Mouse (Mus musculus) limb, embryonic 10.5 days (tissue): Measurements from ENCODE around the gene Pabpn1. TPM values are rescaled to one million over a fixed set of nuclear protein-coding genes. Genes with fewer than 3 reads are reported as not detected.

Source experiments
- DNase-seq: peaks from one replicate; pipeline ENCODE4 v3.0.0-alpha.2; 2017; ENCODE audit warnings: low spot score
- H3K27ac ChIP-seq: fragments of 300-500 bp; sonication (generic); 2 replicates; pipeline ENCODE4 v1.5.1; 2016; ENCODE audit warnings: mild to moderate bottlenecking
- H3K27me3 ChIP-seq: fragments of 300-500 bp; sonication (generic); 2 replicates; pipeline ENCODE4 v1.6.1; 2016; ENCODE audit warnings: low read depth, mild to moderate bottlenecking; ENCODE audit not compliant: poor library complexity, severe bottlenecking
- H3K36me3 ChIP-seq: fragments of 300-500 bp; sonication (generic); 2 replicates; pipeline ENCODE4 v1.6.1; 2016; ENCODE audit warnings: mild to moderate bottlenecking, moderate library complexity
- H3K4me1 ChIP-seq: fragments of 300-500 bp; sonication (generic); 2 replicates; pipeline ENCODE4 v1.6.1; 2016
- H3K4me3 ChIP-seq: fragments of 300-500 bp; sonication (generic); 2 replicates; pipeline ENCODE4 v1.5.1; 2016; ENCODE audit warnings: mild to moderate bottlenecking, moderate library complexity
- H3K9me3 ChIP-seq: fragments of 300-500 bp; sonication (generic); replicated peaks from 2 replicates; pipeline ENCODE4 v1.6.1; 2016; ENCODE audit warnings: mild to moderate bottlenecking
- WGBS: fragments of 180-500 bp; shearing (Covaris S2); methylation state at CpG from one replicate; pipeline ENCODE4 v1.1.7; 2016; 5-methylcytosine and 5-hydroxymethylcytosine counted together
- polyA plus RNA-seq: library from polyadenylated mRNA; unstranded; fragments of >200 nt; fragmentation: Nextera tagmentation; extraction: Ambion mirVana; gene quantifications from 2 replicates; pipeline ENCODE4 v1.2.1, GENCODE M21; 2016

Pabpn1 gene
- polyA plus RNA-seq, 1 experiment from 2014 or later, result 178 TPM

DNA sequence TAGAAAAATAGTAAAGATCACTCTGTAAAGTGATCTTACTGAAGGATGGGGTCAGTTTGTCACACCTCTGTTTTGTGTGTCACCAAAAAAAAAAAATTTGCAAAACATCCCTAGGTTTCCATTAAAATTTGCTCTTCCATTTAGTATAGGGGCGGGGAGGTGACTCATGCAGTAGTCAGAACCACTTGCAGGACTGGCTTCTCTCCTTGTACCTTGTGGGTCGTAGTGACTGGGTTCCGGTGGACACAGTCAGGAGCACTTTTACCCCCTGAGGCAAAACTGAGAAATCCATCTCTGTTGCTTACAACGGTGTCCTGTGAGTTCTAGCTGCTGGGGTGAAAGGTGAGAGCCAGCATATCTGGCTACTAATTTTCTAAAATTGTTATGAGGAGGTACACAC lies 11.3 kb downstream of the Pabpn1 start:
- no peak for DNase-seq
- no peak overlapping the region for H3K27ac ChIP-seq
- H3K9me3 ChIP-seq, result no peaks in the 10 kb centered on the region
- H3K4me1 ChIP-seq, result peaks cover under 1% of the 10 kb centered on the region; the same call in 1 of the 2 replicates
- H3K4me3 ChIP-seq, result no peak overlapping the region
- H3K36me3 ChIP-seq, result peaks cover 46% of the 10 kb centered on the region
- H3K27me3 ChIP-seq, result no peaks in the 10 kb centered on the region
- 90% methylated on average over 4 of the region's 4 CpGs for WGBS

GRCm38 (mm10) chr14:54908682-54909081 lies 16.4 kb downstream of the Pabpn1 start:
- Histone ChIP-seq H3K4me1 (peaks cover 25% of the 10 kb centered on the region), H3K27me3 (0 out of 2 replicates have a peak, but pooled peaks cover 5% of the 10 kb centered on the region), H3K36me3 (peaks cover 65% of the 10 kb centered on the region), H3K27ac (no peak overlapping the region), H3K9me3 (no peaks in the 10 kb centered on the region), H3K4me3 (no peak overlapping the region)
- no peak for DNase-seq
- 78% methylated on average over 7 of the region's 7 CpGs for WGBS

DNA sequence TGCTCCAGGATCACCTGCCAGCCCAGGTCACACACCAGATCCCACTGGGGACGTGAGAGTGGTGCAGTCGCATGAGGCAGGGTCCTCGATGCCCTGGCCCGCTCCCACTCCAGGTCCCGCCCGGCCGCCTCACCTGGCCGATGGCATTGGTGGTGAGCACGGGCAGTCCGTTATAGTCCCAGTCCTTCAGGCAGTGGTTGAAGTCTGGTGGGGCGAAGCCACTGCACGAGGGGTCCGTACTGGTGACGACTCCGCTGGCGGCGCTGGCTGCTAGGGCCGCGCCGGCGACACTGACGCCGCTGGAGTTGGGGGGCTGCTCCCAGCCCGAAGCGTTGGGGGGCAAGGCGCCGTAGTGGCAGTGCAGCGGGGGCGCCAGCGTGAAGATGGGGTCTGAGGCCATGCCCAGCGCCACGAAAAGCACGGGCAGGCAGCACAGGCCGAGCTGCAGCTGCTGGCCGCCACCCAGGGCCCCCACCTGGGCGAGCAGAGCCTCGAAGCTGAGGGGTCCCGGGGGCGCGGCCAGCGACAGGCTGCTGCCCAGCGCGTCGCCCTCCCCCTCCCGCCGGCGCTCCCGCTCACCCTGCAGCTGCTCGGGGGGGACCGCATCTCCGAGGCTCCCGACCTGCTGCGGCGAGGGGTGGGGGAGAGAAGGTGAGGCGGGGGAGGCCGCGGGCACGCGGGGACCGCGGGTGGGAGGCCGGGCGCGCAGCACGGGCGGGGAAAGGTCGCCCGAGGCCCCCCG lies 20.0 kb downstream of the Pabpn1 start:
- no peaks in the 10 kb centered on the region for H3K9me3 ChIP-seq
- H3K4me3 ChIP-seq, result peak overlapping the region; percentile 95
- H3K36me3 ChIP-seq, result peaks cover 61% of the 10 kb centered on the region
- H3K27me3 ChIP-seq, result 0 out of 2 replicates have a peak, but pooled peaks cover 5% of the 10 kb centered on the region
- WGBS, result 3% methylated on average over 67 of the region's 69 CpGs
- DNase-seq, result peak; percentile 63
- peak overlapping the region; percentile 95 for H3K27ac ChIP-seq
- H3K4me1 ChIP-seq, result peaks cover 26% of the 10 kb centered on the region

- Histone ChIP-seq H3K9me3 (no peaks in the 10 kb centered on the region), H3K4me3 (peak within 1 kb of the TSS; percentile 95), H3K36me3 (peaks cover 61% of the 10 kb centered on the region), H3K27ac (peak within 1 kb of the TSS; percentile 95), H3K4me1 (peaks cover 26% of the 10 kb centered on the region), H3K27me3 (0 out of 2 replicates have a peak, but pooled peaks cover 5% of the 10 kb centered on the region)
- WGBS, result under 1% methylated on average over 28 of the region's 28 CpGs
- peak; percentile 82 for DNase-seq
Measured at GRCm38 (mm10) chr14:54912886-54913285, 20.6 kb downstream of the Pabpn1 start, which contains the start of gene Slc22a17. Gene Slc22a17, minus strand, starts transcription at chr14:54913132.

DNA sequence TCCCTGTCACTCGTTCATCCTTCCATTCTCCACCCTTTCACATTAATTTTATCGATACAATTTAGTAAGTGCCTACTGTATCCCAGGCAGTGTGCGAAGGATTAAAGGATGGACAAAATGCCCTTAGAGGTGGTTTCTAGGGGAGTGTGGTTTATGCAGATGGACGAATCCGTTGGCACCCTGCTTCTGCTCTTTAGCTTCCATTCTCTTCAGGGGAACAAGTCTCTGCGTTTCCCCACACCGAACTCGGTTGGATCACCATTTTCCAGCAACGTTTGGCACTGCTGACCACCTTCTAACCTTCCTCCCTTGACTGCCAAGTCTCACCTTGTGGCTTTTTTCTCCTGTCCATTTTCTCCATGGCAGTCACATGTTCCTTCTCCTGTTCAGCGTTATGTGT lies 21.0 kb downstream of the Pabpn1 start:
- 22% methylated on average over 10 of the region's 10 CpGs for WGBS
- H3K36me3 ChIP-seq, result peaks cover 61% of the 10 kb centered on the region
- H3K4me1 ChIP-seq, result peaks cover 26% of the 10 kb centered on the region
- no peak for DNase-seq
- 0 out of 2 replicates have a peak, but pooled peaks cover 5% of the 10 kb centered on the region for H3K27me3 ChIP-seq
- peak overlapping the region; percentile 95 for H3K4me3 ChIP-seq
- H3K9me3 ChIP-seq, result no peaks in the 10 kb centered on the region
- peak overlapping the region; percentile 95 for H3K27ac ChIP-seq

- peaks cover 20% of the 10 kb centered on the region for H3K4me1 ChIP-seq
- H3K36me3 ChIP-seq, result peaks cover 80% of the 10 kb centered on the region
- 93% methylated on average over 16 of the region's 16 CpGs for WGBS
- H3K27ac ChIP-seq, result no peak overlapping the region
- no peaks in the 10 kb centered on the region for H3K27me3 ChIP-seq
- DNase-seq, result no peak
- H3K4me3 ChIP-seq, result no peak overlapping the region
- H3K9me3 ChIP-seq, result peaks cover 16% of the 10 kb centered on the region
Measured at GRCm38 (mm10) chr14:54920076-54920685, 27.9 kb downstream of the Pabpn1 start.

DNA sequence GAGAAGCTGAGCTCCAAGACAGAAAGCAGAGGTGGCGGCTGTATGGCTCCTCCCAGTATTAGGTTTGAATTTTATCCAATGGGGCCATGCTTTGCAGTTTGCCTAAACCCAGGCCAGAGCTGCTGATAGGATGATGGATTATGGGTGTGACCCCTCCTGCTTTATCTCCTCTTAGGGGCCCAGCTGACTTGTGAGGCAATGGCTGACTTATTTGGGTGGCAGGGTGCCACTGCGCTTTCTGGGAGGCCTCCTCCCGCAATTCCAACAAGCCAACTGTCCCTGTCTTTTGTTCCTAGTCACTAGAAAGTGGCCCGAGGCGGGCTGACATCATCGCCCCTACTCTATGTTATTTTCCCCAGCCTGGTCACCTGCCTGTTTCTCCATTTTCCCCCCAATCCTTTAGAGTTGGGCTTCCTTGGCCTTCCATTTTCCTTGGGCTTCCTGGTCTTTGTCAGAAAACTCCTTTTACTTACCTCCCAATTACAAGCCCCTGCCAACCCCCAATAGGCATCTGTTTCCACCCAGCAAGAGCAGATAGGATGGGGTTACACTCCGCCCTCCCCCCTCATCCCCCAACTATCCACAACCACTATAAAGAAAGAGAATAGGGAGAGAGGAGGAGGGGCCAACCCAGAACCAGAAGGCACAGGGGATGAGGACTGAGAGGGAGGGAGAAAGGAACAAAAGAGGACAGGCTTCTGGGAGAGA lies 32.5 kb downstream of the Pabpn1 start:
- WGBS, result 12% methylated on average over 7 of the region's 7 CpGs
- Histone ChIP-seq H3K4me1 (peaks cover 51% of the 10 kb centered on the region), H3K27ac (peak overlapping the region; percentile 99), H3K4me3 (peak overlapping the region; percentile 71), H3K27me3 (peaks cover 4% of the 10 kb centered on the region; the same call in 1 of the 2 replicates), H3K9me3 (peaks cover 16% of the 10 kb centered on the region), H3K36me3 (peaks cover 36% of the 10 kb centered on the region)
- peak; percentile 65 for DNase-seq

DNA sequence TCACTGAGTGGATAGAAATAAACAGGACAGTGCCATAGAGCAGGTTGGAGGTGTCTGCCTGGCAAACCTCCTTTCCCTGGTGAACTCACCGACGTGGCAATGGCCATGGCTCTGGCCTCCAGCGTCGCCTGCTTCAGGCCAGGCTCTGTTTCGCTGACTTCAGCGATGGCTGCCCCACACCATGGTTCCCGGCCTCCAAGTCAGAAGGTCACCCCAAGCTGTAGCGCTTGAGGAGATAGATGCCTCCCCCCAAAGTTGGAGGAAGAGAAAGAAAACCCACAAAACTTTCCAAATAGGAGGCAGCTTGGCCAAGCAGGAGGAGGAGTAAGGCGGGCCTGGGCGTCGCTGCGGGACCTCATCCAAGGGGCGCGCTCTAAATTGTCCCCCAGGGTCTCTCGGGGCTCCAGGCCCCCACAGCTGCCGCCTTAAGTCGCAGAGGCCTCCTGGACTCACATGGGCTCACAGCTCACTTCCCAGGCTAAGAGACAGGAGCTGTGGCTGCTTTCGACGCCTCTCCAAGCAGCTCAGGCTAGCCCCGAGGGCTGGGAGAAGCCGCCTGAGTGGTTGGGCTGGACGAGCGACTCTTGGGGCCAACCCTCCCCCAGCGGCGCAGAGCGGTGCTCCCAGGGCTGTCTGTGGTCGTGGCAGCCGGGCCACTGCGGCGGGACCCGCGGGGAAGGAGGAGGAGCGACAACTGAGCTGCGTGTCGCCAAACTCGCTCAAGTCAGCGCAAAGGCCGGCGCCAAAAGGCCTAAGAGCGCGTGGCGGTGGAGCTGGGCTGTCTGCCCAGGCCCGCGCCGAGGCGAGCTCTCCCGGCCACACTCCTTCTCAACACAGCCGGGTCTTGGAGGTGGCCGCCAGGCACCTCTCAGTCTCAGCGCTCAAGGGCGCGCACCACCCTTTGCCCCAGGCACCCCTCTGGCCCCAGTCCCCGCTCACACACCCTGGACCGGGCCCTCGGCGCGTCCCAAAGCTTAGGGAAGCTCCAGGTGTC lies 33.3 kb downstream of the Pabpn1 start, which contains the start of gene Efs:
Efs (minus strand) TSS at position 778 of the 994 bp plus-strand sequence.
- Histone ChIP-seq H3K4me1 (peaks cover 58% of the 10 kb centered on the region), H3K27ac (peak within 1 kb of the TSS; percentile 99), H3K36me3 (peaks cover 27% of the 10 kb centered on the region), H3K27me3 (peaks cover 4% of the 10 kb centered on the region; the same call in 1 of the 2 replicates), H3K4me3 (peak within 1 kb of the TSS; percentile 71), H3K9me3 (peaks cover 15% of the 10 kb centered on the region)
- 1% methylated on average over 57 of the region's 57 CpGs for WGBS
- DNase-seq, result peak; percentile 80

- DNase-seq, result peak; percentile 90
- under 1% methylated on average over 57 of the region's 58 CpGs for WGBS
- H3K9me3 ChIP-seq, result peaks cover 5% of the 10 kb centered on the region; the same call in 1 of the 2 replicates
- peaks cover 4% of the 10 kb centered on the region; the same call in 1 of the 2 replicates for H3K27me3 ChIP-seq
- peak overlapping the region; percentile 99 for H3K27ac ChIP-seq
- peak overlapping the region; percentile 71 for H3K4me3 ChIP-seq
- H3K4me1 ChIP-seq, result peaks cover 59% of the 10 kb centered on the region
- H3K36me3 ChIP-seq, result peaks cover 18% of the 10 kb centered on the region
Measured at GRCm38 (mm10) chr14:54926401-54927158, 34.3 kb downstream of the Pabpn1 start.

DNA sequence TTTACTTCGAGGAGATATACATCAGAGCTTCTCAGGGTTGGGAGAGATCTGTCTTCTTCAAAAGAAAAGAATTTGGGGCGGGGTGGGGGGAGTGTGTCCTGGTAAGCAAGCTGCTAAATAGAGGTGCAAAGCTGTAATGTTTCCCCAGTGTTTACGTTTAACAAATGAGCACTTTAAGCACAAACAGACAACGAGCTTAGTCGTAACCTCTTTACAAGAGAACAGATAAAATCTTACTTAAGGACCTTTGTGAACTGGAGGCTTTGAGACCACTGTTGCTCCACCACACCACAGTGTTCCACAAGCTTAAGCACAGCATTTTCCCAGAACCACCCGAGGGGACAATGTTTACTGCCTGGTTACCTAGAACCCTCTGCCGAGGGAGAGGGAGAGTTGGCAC lies 35.0 kb downstream of the Pabpn1 start:
- H3K4me3 ChIP-seq, result peak overlapping the region; percentile 71
- 3% methylated on average over 7 of the region's 7 CpGs for WGBS
- H3K36me3 ChIP-seq, result peaks cover 11% of the 10 kb centered on the region
- no peaks in the 10 kb centered on the region for H3K9me3 ChIP-seq
- no peak for DNase-seq
- H3K4me1 ChIP-seq, result peaks cover 59% of the 10 kb centered on the region
- H3K27ac ChIP-seq, result peak overlapping the region; percentile 99
- peaks cover 4% of the 10 kb centered on the region; the same call in 1 of the 2 replicates for H3K27me3 ChIP-seq

GRCm38 (mm10) chr14:54929801-54930200 lies 37.5 kb downstream of the Pabpn1 start:
- DNase-seq, result no peak
- 80% methylated on average over 5 of the region's 5 CpGs for whole genome bisulfite sequencing
- Histone ChIP-seq H3K9me3 (no peaks in the 10 kb centered on the region), H3K4me1 (peaks cover 57% of the 10 kb centered on the region), H3K27ac (peak overlapping the region; percentile 42; the same call in 1 of the 2 replicates), H3K36me3 (no peaks in the 10 kb centered on the region), H3K27me3 (peaks cover 4% of the 10 kb centered on the region; the same call in 1 of the 2 replicates), H3K4me3 (no peak overlapping the region)
